Mouse (Mus musculus): ENCODE data around the gene Bag2.

The Bag2 gene

GRCm38 (mm10) chr1:33757491-33758041, at the start of gene Bag2:
Gene Bag2 (minus strand): TSS chr1:33757795.
- DNase-seq, result peak; percentile 76 to 81

GRCm38 (mm10) chr1:33803323-33803722, 45.7 kb upstream of the Bag2 start:
- DNase-seq, result no peak

GRCm38 (mm10) chr1:33799620-33800019, 42.0 kb upstream of the Bag2 start:
- no peak for DNase-seq

- DNase-seq, result peak; percentile 48 to 64
Observed at GRCm38 (mm10) chr1:33788493-33788892, 30.9 kb upstream of the Bag2 start.

- no peak for DNase-seq
Observed at GRCm38 (mm10) chr1:33788072-33788471, 30.5 kb upstream of the Bag2 start.

GRCm38 (mm10) chr1:33784561-33784960, 27.0 kb upstream of the Bag2 start:
- no peak for DNase-seq

- no peak for DNase-seq
Observed at GRCm38 (mm10) chr1:33776175-33776611, 18.6 kb upstream of the Bag2 start.

- no peak for DNase-seq
Observed at GRCm38 (mm10) chr1:33772106-33772505, 14.5 kb upstream of the Bag2 start.

- DNase-seq, result no peak
Observed at GRCm38 (mm10) chr1:33771621-33772020, 14.0 kb upstream of the Bag2 start.

GRCm38 (mm10) chr1:33768827-33769226, 11.2 kb upstream of the Bag2 start:
- DNase-seq, result no peak

GRCm38 (mm10) chr1:33768091-33768787, 10.6 kb upstream of the Bag2 start:
- no peak for DNase-seq

- DNase-seq, result no peak
Observed at GRCm38 (mm10) chr1:33766520-33767508, 9.2 kb upstream of the Bag2 start.

- DNase-seq, result no peak
Observed at GRCm38 (mm10) chr1:33765468-33766080, 8.0 kb upstream of the Bag2 start.

GRCm38 (mm10) chr1:33763826-33764225, 6.2 kb upstream of the Bag2 start:
- no peak for DNase-seq

- DNase-seq, result no peak
Observed at GRCm38 (mm10) chr1:33758488-33758887, 893 bp upstream of the Bag2 start.

GRCm38 (mm10) chr1:33757033-33757413, 572 bp downstream of the Bag2 start:
- DNase-seq, result no peak

- no peak for DNase-seq
Observed at GRCm38 (mm10) chr1:33756258-33757032, 1.1 kb downstream of the Bag2 start.

- no peak for DNase-seq
Observed at GRCm38 (mm10) chr1:33755799-33756198, 1.8 kb downstream of the Bag2 start.

- DNase-seq, result no peak
Observed at GRCm38 (mm10) chr1:33754965-33755735, 2.4 kb downstream of the Bag2 start.

- no peak for DNase-seq
Observed at GRCm38 (mm10) chr1:33754089-33754488, 3.5 kb downstream of the Bag2 start.

GRCm38 (mm10) chr1:33751283-33751682, 6.3 kb downstream of the Bag2 start:
- DNase-seq, result no peak

Measured in lung, postnatal 4 days (tissue).